Mouse (Mus musculus) kidney, embryonic 14.5 days (tissue): Measurements from ENCODE around the gene Ewsr1. TPM values are rescaled to one million over a fixed set of nuclear protein-coding genes. Genes with fewer than 3 reads are reported as not detected.
A peak's percentile ranks its signal among the peaks of the same experiment; 100 is the strongest.

ENCODE experiments used
- ATAC-seq: fragments of 200-750 bp; cut with Nextera tagmentation; 2 replicates; pipeline ENCODE4 v1.8.0; 2017; ENCODE audit warnings: moderate number of reproducible peaks, mild to moderate bottlenecking, moderate TSS enrichment, moderate library complexity; ENCODE audit not compliant: low FRiP score, low TSS enrichment
- H3K27ac ChIP-seq: fragments of 300-500 bp; sonication (generic); 2 replicates; pipeline ENCODE4 v1.5.1; 2014; ENCODE audit warnings: low read depth, mild to moderate bottlenecking, low read length, moderate library complexity, mixed read lengths
- H3K27me3 ChIP-seq: fragments of 300-500 bp; sonication (generic); 2 replicates; pipeline ENCODE4 v1.6.1; 2014; ENCODE audit warnings: mild to moderate bottlenecking, low read length; ENCODE audit not compliant: control insufficient read depth, insufficient read depth
- H3K36me3 ChIP-seq: fragments of 300-500 bp; sonication (generic); 2 replicates; pipeline ENCODE4 v1.6.1; 2014; ENCODE audit warnings: low read length, mixed read lengths; ENCODE audit not compliant: control insufficient read depth, insufficient read depth
- H3K4me1 ChIP-seq: fragments of 300-500 bp; sonication (generic); 2 replicates; pipeline ENCODE4 v1.6.1; 2014; ENCODE audit warnings: low read length, mixed read lengths; ENCODE audit not compliant: control insufficient read depth, insufficient read depth
- H3K4me2 ChIP-seq: fragments of 300-500 bp; sonication (generic); replicated peaks from 2 replicates; pipeline ENCODE4 v1.6.1; 2014; ENCODE audit warnings: low read depth, mild to moderate bottlenecking, low read length
- H3K4me3 ChIP-seq: fragments of 300-500 bp; sonication (generic); 2 replicates; pipeline ENCODE4 v1.5.1; 2014; ENCODE audit warnings: mild to moderate bottlenecking, low read length
- H3K9ac ChIP-seq: fragments of 300-500 bp; sonication (generic); 2 replicates; pipeline ENCODE4 v1.6.1; 2014; ENCODE audit warnings: low read depth, mild to moderate bottlenecking, low read length, moderate library complexity
- H3K9me3 ChIP-seq: fragments of 300-500 bp; sonication (generic); 2 replicates; pipeline ENCODE4 v1.6.1; 2016; ENCODE audit warnings: low read length; ENCODE audit not compliant: control insufficient read depth
- WGBS: fragments of 180-500 bp; shearing (Covaris S2); extraction: QIAGEN DNeasy Blood & Tissue Kit; methylation state at CpG from one replicate; pipeline ENCODE4 v1.1.7; 2014; 5-methylcytosine and 5-hydroxymethylcytosine counted together
- polyA plus RNA-seq: library from polyadenylated mRNA; unstranded; fragments of >200 nt; fragmentation: Nextera tagmentation; extraction: Ambion mirVana; gene quantifications from 2 replicates; pipeline ENCODE4 v1.2.1, GENCODE M21; 2014

Gene Ewsr1
- polyA plus RNA-seq: 506 and 517 TPM in 2 replicates

- H3K9me3 ChIP-seq: no peaks in the 10 kb centered on the region
- peak within 1 kb of the TSS; percentile 97 for H3K27ac ChIP-seq
- H3K27me3 ChIP-seq: no peaks in the 10 kb centered on the region
- H3K4me1 ChIP-seq: peaks cover 21% of the 10 kb centered on the region
- peak; percentile 92 for ATAC-seq
- H3K36me3 ChIP-seq: peaks cover 5% of the 10 kb centered on the region; the same call in 1 of the 2 replicates
- WGBS: under 1% methylated on average over 75 of the region's 92 CpGs
- H3K4me2 ChIP-seq: peak within 1 kb of the TSS; percentile 92
- peak within 1 kb of the TSS; percentile 96 for H3K4me3 ChIP-seq
- peak within 1 kb of the TSS; percentile 99 for H3K9ac ChIP-seq
These were observed at the start of gene Ewsr1, which contains the start of gene Rhbdd3 for GRCm38 (mm10) chr11:5098736-5099542. Gene Ewsr1, minus strand, starts transcription at chr11:5099266. Gene Rhbdd3, plus strand, starts transcription at chr11:5098926.

GRCm38 (mm10) chr11:5145600-5145999, 46.5 kb upstream of the Ewsr1 start:
- ATAC-seq: peak; percentile 80

GRCm38 (mm10) chr11:5141965-5142364, 42.9 kb upstream of the Ewsr1 start:
- Histone ChIP-seq H3K4me2 (no peak overlapping the region), H3K9ac (no peak overlapping the region), H3K4me1 (peaks cover 31% of the 10 kb centered on the region), H3K27ac (no peak overlapping the region), H3K4me3 (no peak overlapping the region), H3K36me3 (peaks cover 15% of the 10 kb centered on the region; the same call in 1 of the 2 replicates), H3K27me3 (no peaks in the 10 kb centered on the region), H3K9me3 (no peaks in the 10 kb centered on the region)
- no peak for ATAC-seq
- 100% methylated on average over 2 of the region's 2 CpGs for WGBS

More at GRCm38 (mm10) chr11:5145600-5145999, 46.5 kb upstream of the Ewsr1 start:
- no peak overlapping the region for H3K4me2 ChIP-seq
- H3K4me1 ChIP-seq: peaks cover 52% of the 10 kb centered on the region
- 37% methylated on average over 3 of the region's 3 CpGs for WGBS
- H3K36me3 ChIP-seq: peaks cover 7% of the 10 kb centered on the region; the same call in 1 of the 2 replicates
- H3K9ac ChIP-seq: no peak overlapping the region
- peak overlapping the region; percentile 79 for H3K27ac ChIP-seq
- no peak overlapping the region for H3K4me3 ChIP-seq
- H3K27me3 ChIP-seq: no peaks in the 10 kb centered on the region
- H3K9me3 ChIP-seq: no peaks in the 10 kb centered on the region

GRCm38 (mm10) chr11:5141252-5141651, 42.2 kb upstream of the Ewsr1 start:
- H3K4me2 ChIP-seq: no peak overlapping the region
- no peak for ATAC-seq
- no peak overlapping the region for H3K9ac ChIP-seq
- WGBS: 73% methylated on average over 5 of the region's 5 CpGs
- peaks cover 15% of the 10 kb centered on the region; the same call in 1 of the 2 replicates for H3K36me3 ChIP-seq
- peaks cover 30% of the 10 kb centered on the region for H3K4me1 ChIP-seq
- H3K27ac ChIP-seq: peak overlapping the region; percentile 24; the same call in 1 of the 2 replicates
- no peak overlapping the region for H3K4me3 ChIP-seq
- no peaks in the 10 kb centered on the region for H3K9me3 ChIP-seq
- H3K27me3 ChIP-seq: no peaks in the 10 kb centered on the region

- H3K9ac ChIP-seq: no peak overlapping the region
- H3K4me3 ChIP-seq: no peak overlapping the region
- no peak overlapping the region for H3K4me2 ChIP-seq
- ATAC-seq: no peak
- peaks cover 23% of the 10 kb centered on the region for H3K4me1 ChIP-seq
- H3K27me3 ChIP-seq: no peaks in the 10 kb centered on the region
- WGBS: 53% methylated on average over 8 of the region's 8 CpGs
- H3K27ac ChIP-seq: peak overlapping the region; percentile 24; the same call in 1 of the 2 replicates
- peaks cover 15% of the 10 kb centered on the region; the same call in 1 of the 2 replicates for H3K36me3 ChIP-seq
- H3K9me3 ChIP-seq: no peaks in the 10 kb centered on the region
These were observed 41.6 kb upstream of the Ewsr1 start for GRCm38 (mm10) chr11:5140619-5141018.

- H3K9me3 ChIP-seq: no peaks in the 10 kb centered on the region
- no peak overlapping the region for H3K27ac ChIP-seq
- peaks cover 19% of the 10 kb centered on the region for H3K4me1 ChIP-seq
- H3K9ac ChIP-seq: no peak overlapping the region
- no peak overlapping the region for H3K4me2 ChIP-seq
- H3K36me3 ChIP-seq: peaks cover 15% of the 10 kb centered on the region; the same call in 1 of the 2 replicates
- H3K4me3 ChIP-seq: no peak overlapping the region
- 42% methylated on average over 9 of the region's 9 CpGs for WGBS
- no peaks in the 10 kb centered on the region for H3K27me3 ChIP-seq
- ATAC-seq: no peak
These were observed 40.3 kb upstream of the Ewsr1 start for GRCm38 (mm10) chr11:5139372-5139771.

GRCm38 (mm10) chr11:5138642-5139041, 39.6 kb upstream of the Ewsr1 start:
- H3K27me3 ChIP-seq: no peaks in the 10 kb centered on the region
- no peak overlapping the region for H3K4me2 ChIP-seq
- peaks cover 19% of the 10 kb centered on the region for H3K4me1 ChIP-seq
- peaks cover 15% of the 10 kb centered on the region; the same call in 1 of the 2 replicates for H3K36me3 ChIP-seq
- WGBS: 83% methylated on average over 2 of the region's 2 CpGs
- no peak overlapping the region for H3K4me3 ChIP-seq
- ATAC-seq: no peak
- H3K27ac ChIP-seq: no peak overlapping the region
- no peaks in the 10 kb centered on the region for H3K9me3 ChIP-seq
- no peak overlapping the region for H3K9ac ChIP-seq

- H3K9me3 ChIP-seq: no peaks in the 10 kb centered on the region
- ATAC-seq: no peak
- 76% methylated on average over 11 of the region's 11 CpGs for WGBS
- no peak overlapping the region for H3K4me3 ChIP-seq
- no peak overlapping the region for H3K27ac ChIP-seq
- peaks cover 13% of the 10 kb centered on the region; the same call in 1 of the 2 replicates for H3K36me3 ChIP-seq
- no peak overlapping the region for H3K4me2 ChIP-seq
- peaks cover 15% of the 10 kb centered on the region for H3K4me1 ChIP-seq
- H3K27me3 ChIP-seq: no peaks in the 10 kb centered on the region
- H3K9ac ChIP-seq: no peak overlapping the region
These were observed 36.8 kb upstream of the Ewsr1 start for GRCm38 (mm10) chr11:5135914-5136313.

GRCm38 (mm10) chr11:5132751-5133150, 33.7 kb upstream of the Ewsr1 start:
- no peaks in the 10 kb centered on the region for H3K9me3 ChIP-seq
- 74% methylated on average over 4 of the region's 4 CpGs for WGBS

More at GRCm38 (mm10) chr11:5132751-5133150, 33.7 kb upstream of the Ewsr1 start:
- Histone ChIP-seq H3K27me3 (no peaks in the 10 kb centered on the region), H3K27ac (no peak overlapping the region), H3K9ac (no peak overlapping the region), H3K4me1 (peaks cover 16% of the 10 kb centered on the region), H3K4me2 (no peak overlapping the region), H3K4me3 (no peak overlapping the region), H3K36me3 (peaks cover 8% of the 10 kb centered on the region; the same call in 1 of the 2 replicates)
- no peak for ATAC-seq
